Mouse (Mus musculus) v-Abl transformed pro-B cells (cell line): ENCODE data around the gene Trim60.

Experiments used
- in situ Hi-C, 2 experiments: fragments of 400-800 bp; cut with MboI; formaldehyde crosslinking; loops; one replicate each; pipeline ENCODE4 v1.15.1; 2025; ENCODE audit not compliant: unreplicated experiment in 2 of 2

Gene Trim60

DNA sequence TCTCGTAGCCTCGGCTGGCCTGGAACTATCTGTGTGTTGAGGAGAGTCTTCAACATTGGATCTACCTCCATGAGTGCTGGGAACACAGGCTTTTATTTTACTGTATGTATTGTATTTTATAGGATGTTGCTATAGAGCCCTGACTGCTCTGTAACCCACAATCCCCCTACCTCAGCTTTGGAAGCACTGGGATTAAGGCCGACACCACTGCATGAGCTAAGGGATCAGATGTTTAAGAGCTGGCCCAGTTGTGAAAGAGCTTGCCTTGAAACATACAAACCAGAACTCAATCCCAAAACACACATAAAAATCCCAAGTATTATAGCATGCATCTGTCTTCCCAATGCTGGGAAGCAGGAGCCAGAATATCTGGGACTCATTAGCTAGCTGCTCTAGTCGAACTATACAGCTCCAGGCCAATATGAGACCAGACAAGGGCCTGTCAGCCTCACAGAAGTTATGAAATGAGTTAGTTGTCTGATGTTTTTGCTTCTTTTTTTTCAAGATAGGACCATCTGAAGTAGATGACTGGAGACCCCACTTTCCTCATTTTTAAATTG, 19.5 kb downstream of the Trim60 start:
- in situ Hi-C loops: no loop called here

DNA sequence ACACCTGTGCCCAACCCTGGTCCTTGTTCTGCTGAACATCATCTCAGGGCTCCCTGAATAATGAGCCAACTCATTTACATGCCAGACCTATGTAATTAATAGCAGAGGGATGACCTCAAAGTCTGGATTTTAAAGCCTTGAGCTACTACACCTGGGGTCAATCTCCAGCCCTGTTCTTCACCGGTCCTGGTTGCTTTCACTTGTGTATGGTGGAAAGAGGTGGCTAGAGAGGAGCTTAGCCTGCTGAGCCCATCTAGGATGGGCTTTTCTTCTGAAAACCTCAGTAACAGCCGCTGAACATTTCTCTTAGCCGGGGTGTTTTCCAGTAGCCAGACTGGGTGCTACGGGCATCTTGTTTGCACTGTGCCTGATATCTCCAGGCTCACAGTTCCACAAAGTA, 30.7 kb downstream of the Trim60 start, which contains the start of gene Trim75:
Gene Trim75 (minus strand): TSS at position 101 of the 400 bp plus-strand sequence.
- in situ Hi-C loops: no loop called here

DNA sequence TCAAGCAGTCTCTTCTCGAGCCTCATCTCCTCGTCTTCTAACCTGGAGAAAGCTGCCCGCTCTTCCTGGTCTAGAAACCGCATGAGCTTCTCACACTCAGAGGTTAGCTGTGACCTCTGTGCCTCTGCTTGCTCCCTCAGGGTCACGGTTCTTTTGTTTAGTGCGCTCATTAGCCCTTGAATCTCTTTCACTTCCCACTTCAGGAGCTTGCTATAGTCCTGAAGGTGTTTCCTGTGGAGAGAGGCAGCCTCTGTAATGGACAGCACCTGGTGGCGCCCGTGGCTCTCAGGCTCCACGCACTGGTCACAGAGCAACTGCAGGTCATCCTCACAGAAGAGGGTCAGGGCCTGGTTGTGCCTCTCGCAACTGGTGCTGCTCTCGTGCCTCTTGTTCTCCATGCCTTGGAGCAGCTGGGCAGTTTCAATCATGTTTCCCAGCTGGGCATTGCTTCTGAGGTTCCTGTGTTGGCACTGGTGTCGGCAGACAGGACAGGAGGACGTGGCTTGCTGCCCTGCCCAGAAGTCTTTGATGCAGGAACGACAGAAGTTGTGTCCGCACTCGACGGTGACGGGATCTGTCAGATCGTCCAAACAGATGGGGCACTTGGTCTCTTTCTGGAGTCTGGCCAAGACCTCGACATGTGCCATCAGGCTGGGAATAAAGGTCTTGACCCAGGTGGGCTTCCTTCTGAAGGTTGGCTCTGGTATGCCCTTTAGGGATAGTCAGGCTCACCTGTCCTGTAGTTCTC, 35.1 kb downstream of the Trim60 start:
- in situ Hi-C loops: no loop called here

DNA sequence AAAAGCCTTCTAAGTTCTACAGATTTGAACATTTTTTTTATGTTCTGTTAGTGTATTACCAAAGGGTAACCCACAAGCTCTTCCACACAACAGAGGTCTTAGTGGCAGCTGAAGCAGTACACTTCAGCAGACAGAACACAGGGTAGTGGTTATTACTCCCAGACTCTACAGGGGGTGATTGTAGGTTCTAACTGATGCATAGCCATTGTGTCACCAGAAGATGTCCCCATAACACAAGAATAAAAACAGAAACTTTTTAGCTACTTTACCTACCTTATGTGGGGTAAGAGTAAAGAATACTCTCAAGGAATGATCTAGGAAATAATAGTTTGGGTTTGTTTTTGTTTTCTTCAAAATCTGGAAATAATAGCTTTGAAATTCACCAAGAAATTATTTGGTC, 55.5 kb downstream of the Trim60 start:
- in situ Hi-C loops: loop anchor here (5.0 kb wide), 1 partner anchor 149 kb away; no protein-coding TSS in a partner anchor

DNA sequence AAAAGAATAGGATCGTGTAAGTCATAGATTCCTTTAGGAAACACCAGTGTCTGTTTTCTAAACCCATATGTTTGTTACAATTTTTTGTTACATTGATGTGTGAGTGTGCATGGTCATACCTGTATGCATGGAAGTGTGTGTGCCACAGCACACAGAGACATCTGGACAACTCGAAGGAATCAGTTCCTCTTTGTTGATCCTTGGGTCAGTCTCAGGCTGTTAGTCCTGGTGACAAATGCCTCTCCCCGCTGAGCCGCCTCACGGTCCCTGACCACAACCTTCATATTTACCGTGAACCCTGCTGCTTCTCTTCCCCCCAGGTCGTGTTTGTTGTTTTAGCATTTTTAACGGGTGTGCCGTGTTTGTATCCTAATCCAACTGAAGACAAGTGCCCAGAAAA, 59.4 kb downstream of the Trim60 start:
- in situ Hi-C loops: loop anchor here (10.0 kb wide), 1 partner anchor 1366 kb away; no protein-coding TSS in a partner anchor

DNA sequence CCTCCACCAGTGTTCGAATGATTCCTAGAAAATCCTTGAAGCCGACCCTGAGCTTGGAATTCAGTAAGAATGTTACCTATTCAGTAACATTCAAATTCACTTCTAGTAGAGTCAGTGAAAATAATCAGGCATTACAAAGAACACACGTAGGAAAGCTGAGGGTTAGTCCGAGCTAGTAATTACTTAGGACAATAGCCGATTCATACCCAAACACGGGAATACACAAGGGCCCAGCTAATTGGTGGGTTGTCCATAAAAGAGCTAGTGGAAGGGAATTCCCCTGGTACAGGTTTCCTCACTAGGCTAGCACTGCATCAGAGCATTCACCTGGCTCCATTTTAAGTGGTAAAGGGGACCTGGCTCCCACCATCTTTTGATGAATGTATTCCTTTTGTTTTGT, 66.3 kb downstream of the Trim60 start:
- in situ Hi-C loops: loop anchor here (5.0 to 10.0 kb wide), 2 partner anchors 1373 to 1535 kb away; partner anchors contain the start of gene Tma16 (in 1 of the 2)
